Mouse (Mus musculus): ENCODE data around the gene Xrcc1. TPM values are rescaled to one million over a fixed set of nuclear protein-coding genes. Genes with fewer than 3 reads are reported as not detected.
"Not testable (repeated sequence)": the region's sequence is repeated elsewhere in the genome, so short reads cannot be mapped to it uniquely, and the experiment has no call there.

The Xrcc1 gene
- total RNA-seq, 2 experiments from 2014 or later, result 38.9 to 40.9 TPM

GRCm38 (mm10) chr7:24516319-24516718 lies 29.8 kb upstream of the Xrcc1 start:
- H3K4me3 ChIP-seq, H3K27ac ChIP-seq: not testable (repeated sequence)
- peak; percentile 65 for TF ChIP-seq CTCF (conservative IDR thresholded peaks at IDR 0.05)
- DNase-seq (ENCODE audit: low spot score in 2 of 2), result peak in 1 of 2 experiments; percentile 61

- no peak for TF ChIP-seq CTCF (conservative IDR thresholded peaks at IDR 0.05)
- no peak for DNase-seq (ENCODE audit: low spot score in 2 of 2)
- Histone ChIP-seq H3K4me3 (no peak overlapping the region), H3K27ac (peak overlapping the region; percentile 28; the same call in 1 of the 2 replicates)
Measured at GRCm38 (mm10) chr7:24517077-24517476, 29.0 kb upstream of the Xrcc1 start.

GRCm38 (mm10) chr7:24517654-24518053 lies 28.4 kb upstream of the Xrcc1 start:
- H3K4me3 ChIP-seq, result no peak overlapping the region
- DNase-seq (ENCODE audit: low spot score in 2 of 2), result peak in 1 of 2 experiments; percentile 70
- peak overlapping the region; percentile 80 for H3K27ac ChIP-seq
- TF ChIP-seq CTCF (conservative IDR thresholded peaks at IDR 0.05), result no peak

GRCm38 (mm10) chr7:24519130-24519529 lies 27.0 kb upstream of the Xrcc1 start:
- no peak overlapping the region for H3K4me3 ChIP-seq
- no peak overlapping the region for H3K27ac ChIP-seq
- no peak for DNase-seq (ENCODE audit: low spot score in 2 of 2)
- TF ChIP-seq CTCF (conservative IDR thresholded peaks at IDR 0.05), result no peak

GRCm38 (mm10) chr7:24520054-24520453 lies 26.0 kb upstream of the Xrcc1 start:
- H3K4me3 ChIP-seq; H3K27ac ChIP-seq; DNase-seq (ENCODE audit: low spot score in 2 of 2): not testable (repeated sequence)

GRCm38 (mm10) chr7:24522805-24523204 lies 23.3 kb upstream of the Xrcc1 start:
- DNase-seq (ENCODE audit: low spot score in 2 of 2), result no peak
- no peak for TF ChIP-seq CTCF (conservative IDR thresholded peaks at IDR 0.05)
- no peak overlapping the region for H3K27ac ChIP-seq
- no peak overlapping the region for H3K4me3 ChIP-seq

- DNase-seq (ENCODE audit: low spot score in 2 of 2), result no peak
- Histone ChIP-seq H3K4me3 (no peak overlapping the region), H3K27ac (no peak overlapping the region)
- no peak for TF ChIP-seq CTCF (conservative IDR thresholded peaks at IDR 0.05)
Measured at GRCm38 (mm10) chr7:24523723-24524122, 22.4 kb upstream of the Xrcc1 start.

GRCm38 (mm10) chr7:24524978-24525377 lies 21.1 kb upstream of the Xrcc1 start:
- Histone ChIP-seq H3K27ac (no peak overlapping the region), H3K4me3 (no peak overlapping the region)
- peak; percentile 31; the same call in 1 of the 2 replicates for TF ChIP-seq CTCF (conservative IDR thresholded peaks at IDR 0.05)
- no peak for DNase-seq (ENCODE audit: low spot score in 2 of 2)

GRCm38 (mm10) chr7:24525686-24526420 lies 20.2 kb upstream of the Xrcc1 start:
- no peak overlapping the region; the same call in 1 of the 2 replicates for H3K4me3 ChIP-seq

GRCm38 (mm10) chr7:24528861-24529260 lies 17.2 kb upstream of the Xrcc1 start:
- no peak for DNase-seq (ENCODE audit: low spot score in 2 of 2)
- Histone ChIP-seq H3K27ac (no peak overlapping the region), H3K4me3 (no peak overlapping the region)
- no peak for TF ChIP-seq CTCF (conservative IDR thresholded peaks at IDR 0.05)

More at GRCm38 (mm10) chr7:24525686-24526420, 20.2 kb upstream of the Xrcc1 start:
- peak in 1 of 2 experiments; percentile 47 for DNase-seq (ENCODE audit: low spot score in 2 of 2)
- peak overlapping the region; percentile 62 for H3K27ac ChIP-seq
- TF ChIP-seq CTCF (conservative IDR thresholded peaks at IDR 0.05), result no peak

GRCm38 (mm10) chr7:24529580-24529979 lies 16.5 kb upstream of the Xrcc1 start:
- H3K27ac ChIP-seq, result peak overlapping the region; percentile 98
- peak overlapping the region; percentile 92 for H3K4me3 ChIP-seq
- DNase-seq (ENCODE audit: low spot score in 2 of 2), result no peak
- no peak for TF ChIP-seq CTCF (conservative IDR thresholded peaks at IDR 0.05)

GRCm38 (mm10) chr7:24530062-24530931 lies 15.8 kb upstream of the Xrcc1 start, which contains the start of gene Irgq:
TSS of gene Irgq (plus strand) at chr7:24530689.
- DNase-seq (ENCODE audit: low spot score in 2 of 2), result peak; percentile 99
- no peak for TF ChIP-seq CTCF (conservative IDR thresholded peaks at IDR 0.05)
- peak within 1 kb of the TSS; percentile 98 for H3K27ac ChIP-seq
- H3K4me3 ChIP-seq, result peak within 1 kb of the TSS; percentile 92
